In genomic region chr6:25965452-25965851, GRCm38 (mm10) we compare ENCODE assay signal across 22 mouse cellular contexts.
DNase-seq lines count a peak whose midpoint lies in the region; ATAC-seq lines count a peak whose summit lies in the region.
"Had no signal": no experiment of that assay in that cellular context is flagged by ENCODE, and none has a peak within 500 bp of the region (broad histone marks: within the 10 kb centered on the region; RNA-seq: fewer than 3 reads in every experiment).

No protein-coding gene starts in this region.

- no peaks in the 10 kb centered on the region for H3K27me3 ChIP-seq in hindbrain, embryonic 14.5 days (ENCODE audit: control insufficient read depth, insufficient read depth, low read length)
- H3K27me3 ChIP-seq: CH12.LX, Patski had no signal

- no peaks in the 10 kb centered on the region for H3K4me1 ChIP-seq in hindbrain, embryonic 14.5 days (replicated peaks; ENCODE audit: control insufficient read depth, insufficient read depth, low read length)

- H3K4me3 ChIP-seq in hindbrain, embryonic 14.5 days (replicated peaks; ENCODE audit: low read length): no peak overlapping the region

- no peak for DNase-seq in frontal cortex, postnatal 10 days (ENCODE audit: low spot score in 2 of 2)
- peak; percentile 37 for DNase-seq in brain, adult 2 months (ENCODE audit: low read depth, low spot score)
- DNase-seq in telencephalon, adult 2 months (ENCODE audit: low read depth, low spot score): peak; percentile 16
- DNase-seq in cerebellum, adult 18-20 months: no peak
- no peak for DNase-seq in hindbrain, embryonic 14.5 days (ENCODE audit: low spot score)
- DNase-seq: adrenal gland, adult 2 months; adrenal gland, adult 8-10 months; adrenal gland, postnatal 10 days; adrenal gland, postnatal 14 days; adrenal gland, postnatal 25 days; adrenal gland, postnatal 36 days; B cell, adult 2 months; cerebellum, adult 11 months; cerebellum, adult 11-12 months; cerebellum, adult 2 months; cerebellum, adult 8-10 months had no signal

- H3K9ac ChIP-seq in hindbrain, embryonic 14.5 days: no peak overlapping the region

- H3K36me3 ChIP-seq in hindbrain, embryonic 14.5 days (replicated peaks; ENCODE audit: control insufficient read depth, insufficient read depth): no peaks in the 10 kb centered on the region
- H3K36me3 ChIP-seq: G1E had no signal

- no peak overlapping the region for H3K27ac ChIP-seq in hindbrain, embryonic 14.5 days

- H3K4me2 ChIP-seq in hindbrain, embryonic 14.5 days (replicated peaks): no peak overlapping the region

- ATAC-seq in frontal cortex, adult (ENCODE audit: low TSS enrichment): peak; percentile 95
- no peak for ATAC-seq in hindbrain, embryonic 14.5 days (ENCODE audit: low FRiP score)
- ATAC-seq: activated CD4-positive, CD25-positive, alpha-beta regulatory T cell, adult 4 months; CD4-positive, CD25-positive, alpha-beta regulatory T cell, adult 4 months; Patski had no signal

- 93% methylated on average over 3 of the region's 3 CpGs for WGBS in hindbrain, embryonic 14.5 days

- H3K9me3 ChIP-seq in hindbrain, embryonic 14.5 days (ENCODE audit: control insufficient read depth, low read length): no peaks in the 10 kb centered on the region
- H3K9me3 ChIP-seq: G1E had no signal

Comparison
In these comparisons a context has a peak if more than half of its experiments do, and no peak if none do; other contexts are left out.
1. DNase-seq: peak in brain, adult 2 months (single experiment) and telencephalon, adult 2 months (single experiment); none in frontal cortex, postnatal 10 days (0 of 2), cerebellum, adult 18-20 months (0 of 2) and hindbrain, embryonic 14.5 days (single experiment).